Mouse (Mus musculus): Measurements from ENCODE around the gene Decr2.
"Not testable (repeated sequence)": the region's sequence is repeated elsewhere in the genome, so short reads cannot be mapped to it uniquely, and the experiment has no call there.

Gene Decr2

DNA sequence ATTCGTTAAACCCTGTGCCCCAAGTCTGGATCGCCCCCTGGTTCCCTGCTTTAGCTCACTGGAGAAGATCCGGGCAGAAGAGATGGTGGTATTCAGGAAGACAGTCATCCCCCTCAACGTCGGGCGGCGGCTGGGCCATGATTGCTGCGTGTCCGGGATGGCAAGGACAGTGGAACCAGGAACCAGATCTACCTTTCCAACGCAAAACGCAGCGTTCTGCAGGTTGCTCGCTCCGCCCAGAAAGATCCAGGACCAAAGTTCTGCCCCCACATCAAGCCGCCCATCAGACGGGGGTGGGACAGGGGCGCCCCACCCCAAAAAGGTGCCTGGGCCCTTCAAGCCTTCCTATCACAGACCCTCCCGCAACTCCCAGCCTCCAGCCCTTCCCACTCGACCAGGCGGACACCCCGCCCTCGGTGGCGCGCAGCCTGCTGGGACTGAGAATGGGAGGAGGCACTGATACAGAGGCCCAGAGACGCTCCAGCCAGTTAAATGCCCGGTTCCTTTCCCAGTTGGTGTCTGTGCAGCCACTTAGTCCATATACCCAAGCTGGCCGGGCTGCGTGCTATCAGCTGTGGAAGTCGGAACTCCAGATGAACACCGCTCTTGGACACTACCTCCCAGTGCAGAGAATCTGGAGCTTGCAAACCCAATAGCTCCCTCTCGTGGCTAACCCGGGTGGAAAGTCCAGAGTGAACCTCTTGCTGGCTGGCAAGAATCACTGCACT, at the start of gene Decr2:
Decr2 (minus strand) TSS at position 433 of the 728 bp plus-strand sequence.
- DNase-seq (ENCODE audit: low spot score): peak; percentile 97

DNA sequence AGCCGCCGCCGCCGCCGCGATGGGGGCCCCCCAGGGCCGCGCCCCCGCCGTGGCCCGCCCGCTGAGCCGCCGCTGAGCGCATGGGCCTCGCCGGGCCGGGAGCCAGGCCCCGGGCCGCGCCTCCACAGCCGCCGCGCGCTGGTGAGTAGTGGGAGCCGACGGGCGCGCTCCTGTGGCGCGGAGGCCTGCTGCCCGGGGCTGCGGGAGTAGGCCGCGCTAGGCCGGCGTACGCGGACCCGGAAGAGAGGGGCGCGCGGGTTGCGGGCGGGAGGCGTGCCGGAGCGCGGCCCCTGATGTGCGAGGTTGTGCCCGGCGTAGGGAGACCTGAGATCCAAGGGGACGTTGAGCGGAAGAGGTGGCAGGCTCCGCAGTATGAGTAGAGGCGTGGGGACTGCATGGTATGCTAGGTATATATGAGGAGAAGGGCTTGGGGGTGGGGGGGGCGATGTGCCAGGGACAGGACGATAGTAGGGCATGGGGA, 48.8 kb upstream of the Decr2 start:
- peak; percentile 42 for DNase-seq (ENCODE audit: low spot score)

DNA sequence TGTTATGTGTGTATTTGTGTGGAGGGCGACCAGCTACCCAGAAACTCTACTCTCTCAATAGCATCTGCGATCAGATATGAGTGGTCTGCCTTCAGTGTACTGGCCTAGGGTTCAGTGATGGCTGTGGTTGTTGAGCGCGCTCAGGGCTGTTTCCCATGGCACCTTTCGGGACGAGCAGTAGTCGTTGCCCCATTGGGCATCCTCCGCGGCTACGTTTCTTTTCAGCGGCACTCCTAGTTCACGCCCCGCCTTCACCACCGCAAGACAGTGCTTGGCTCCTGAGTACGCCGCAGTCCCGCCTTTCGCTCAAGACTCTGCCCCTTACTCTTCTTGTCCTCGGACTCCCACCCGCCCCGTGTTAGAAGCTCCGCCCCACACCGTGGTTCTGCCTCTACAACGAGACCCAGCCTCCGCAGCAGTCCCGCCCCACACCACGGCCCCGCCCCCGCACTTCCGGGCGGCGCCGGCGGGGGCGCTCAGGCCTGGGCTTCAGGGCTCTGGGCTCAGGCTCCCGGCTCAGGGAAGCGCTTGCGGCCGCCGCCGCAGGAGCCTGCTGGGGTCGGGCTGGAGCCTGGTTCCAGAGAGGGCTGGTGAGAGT, 48.2 kb upstream of the Decr2 start, which contains the start of gene Axin1:
Axin1 (plus strand) TSS at position 450 of the 598 bp plus-strand sequence.
- DNase-seq (ENCODE audit: low spot score): peak; percentile 92

DNA sequence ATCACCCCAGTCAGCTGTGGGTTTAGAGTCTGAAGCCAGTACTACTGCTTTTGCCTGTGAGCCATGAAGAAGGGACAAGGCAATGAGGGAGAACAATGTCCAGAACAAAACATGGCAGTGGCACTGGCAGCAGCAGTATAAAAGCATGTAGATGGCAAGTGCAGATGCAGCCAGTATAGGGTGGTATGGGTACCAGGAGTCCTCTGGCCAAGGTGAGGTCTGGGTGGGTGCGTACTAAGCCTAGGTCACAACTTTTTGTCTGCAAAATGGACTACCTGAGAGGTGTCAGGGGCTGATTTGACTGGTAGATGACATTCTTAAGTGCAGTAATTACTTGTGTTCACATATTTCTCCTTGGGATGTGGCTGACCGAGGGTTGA, 47.6 kb upstream of the Decr2 start:
- DNase-seq (ENCODE audit: low spot score): no peak

DNA sequence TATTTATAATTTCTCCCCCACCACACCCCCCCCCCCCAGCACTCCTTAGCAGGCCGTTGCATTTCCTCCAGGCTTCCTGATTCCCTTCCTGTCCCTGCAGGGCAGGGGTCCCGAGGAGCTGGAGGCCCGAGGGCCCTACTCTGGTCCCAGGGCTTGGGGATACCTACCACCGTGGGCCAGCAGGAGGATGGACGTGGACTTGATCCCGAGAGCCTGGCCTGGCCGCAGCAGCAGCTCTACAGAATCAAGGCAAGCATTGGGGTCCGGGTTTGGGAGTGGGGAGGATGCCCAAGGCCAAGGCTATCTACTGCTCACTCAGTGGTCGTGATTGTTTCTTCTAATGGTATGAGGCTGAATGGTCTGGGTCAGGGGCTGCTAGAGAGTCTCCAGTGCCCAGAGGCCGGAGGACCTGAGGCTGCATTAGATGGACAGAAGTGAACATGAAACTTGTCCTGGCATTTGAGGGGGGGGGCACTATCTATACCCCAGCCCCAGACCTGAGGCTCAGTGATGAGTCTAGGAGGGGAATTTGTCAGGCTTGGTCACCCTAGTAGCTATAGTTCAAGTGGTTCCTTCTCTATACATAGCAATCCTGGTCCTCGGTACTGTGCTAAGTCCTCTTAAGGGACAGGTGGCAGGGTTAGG, 47.1 kb upstream of the Decr2 start:
- DNase-seq (ENCODE audit: low spot score): no peak

DNA sequence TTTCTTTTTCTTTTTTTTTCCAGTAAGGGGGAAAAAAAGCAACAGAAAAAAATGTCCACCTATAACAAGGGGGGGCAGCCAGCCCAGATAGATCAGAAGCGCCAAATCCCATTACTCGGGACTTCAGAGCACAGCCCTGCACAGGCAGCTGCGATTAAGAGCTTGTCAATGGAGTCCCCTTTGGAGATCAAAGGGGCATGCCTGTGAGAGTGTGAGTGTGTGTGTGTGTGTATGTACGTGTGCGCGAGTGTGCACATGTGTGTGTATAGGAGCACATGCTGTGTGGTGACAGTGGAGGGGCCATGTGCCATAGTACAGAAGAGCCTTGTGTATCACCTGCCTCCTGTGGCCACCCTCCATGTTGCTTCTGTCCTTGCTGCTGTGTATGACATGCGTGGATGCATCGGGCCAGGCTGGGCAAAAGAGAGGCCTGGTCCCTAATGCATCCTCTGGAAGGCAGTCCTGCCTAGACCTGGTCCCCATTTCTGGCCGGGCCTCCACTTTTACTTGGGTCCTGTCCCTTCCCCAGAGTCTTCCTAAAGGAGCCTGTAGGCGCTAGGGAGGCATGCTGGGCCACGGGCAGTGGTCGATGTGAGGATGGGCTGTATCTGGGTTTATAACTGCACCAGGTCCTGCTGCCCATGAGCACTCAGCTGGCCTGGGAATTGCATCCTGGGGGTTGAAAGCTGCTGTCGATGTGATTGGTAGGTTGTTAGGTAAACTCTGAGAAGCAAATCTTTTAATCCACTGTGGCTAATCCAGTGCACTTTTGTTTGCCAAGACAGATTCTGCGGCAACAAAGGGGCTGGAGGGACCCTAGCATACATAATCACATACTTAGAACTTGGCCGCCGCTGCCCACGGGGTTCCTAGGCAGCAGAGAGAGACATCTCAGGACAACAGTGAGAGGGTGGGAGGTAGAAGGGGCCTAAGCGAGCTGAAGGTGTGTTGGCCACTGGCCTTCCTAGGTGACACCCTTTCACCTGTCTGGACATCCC, 42.0 kb upstream of the Decr2 start:
- DNase-seq (ENCODE audit: low spot score): no peak

DNA sequence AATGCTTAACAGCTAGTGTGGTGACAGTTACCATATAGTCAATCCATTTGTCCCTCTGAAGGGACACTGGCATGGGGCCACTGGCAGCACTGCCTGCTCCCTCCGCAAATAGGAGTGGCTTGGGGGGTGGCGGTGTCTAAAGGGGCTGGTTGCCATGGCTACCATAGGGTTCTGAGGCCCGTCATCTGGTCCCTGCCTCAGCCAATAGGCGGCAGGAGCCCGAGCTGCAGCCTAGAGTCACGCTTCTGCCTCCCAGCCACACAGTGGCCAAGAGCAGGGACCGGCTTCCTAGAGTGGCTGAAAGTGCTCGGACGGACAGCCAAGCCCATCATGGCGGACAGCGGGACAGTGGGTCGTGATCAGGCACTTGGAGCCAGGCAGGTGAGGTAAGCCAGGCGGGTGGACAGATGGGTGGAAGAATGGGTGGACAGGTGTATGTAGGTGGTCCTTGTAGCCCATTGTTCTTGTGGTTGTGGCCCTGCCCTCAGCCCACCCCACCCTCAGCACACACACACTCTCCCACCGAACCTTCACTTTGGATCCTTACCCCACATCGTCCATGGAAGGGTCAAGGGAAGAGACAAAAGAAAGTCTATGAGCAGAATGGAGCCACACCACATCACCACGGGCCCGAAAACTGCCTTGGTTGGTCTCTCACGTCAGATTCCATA, 41.1 kb upstream of the Decr2 start:
- DNase-seq (ENCODE audit: low spot score): no peak

DNA sequence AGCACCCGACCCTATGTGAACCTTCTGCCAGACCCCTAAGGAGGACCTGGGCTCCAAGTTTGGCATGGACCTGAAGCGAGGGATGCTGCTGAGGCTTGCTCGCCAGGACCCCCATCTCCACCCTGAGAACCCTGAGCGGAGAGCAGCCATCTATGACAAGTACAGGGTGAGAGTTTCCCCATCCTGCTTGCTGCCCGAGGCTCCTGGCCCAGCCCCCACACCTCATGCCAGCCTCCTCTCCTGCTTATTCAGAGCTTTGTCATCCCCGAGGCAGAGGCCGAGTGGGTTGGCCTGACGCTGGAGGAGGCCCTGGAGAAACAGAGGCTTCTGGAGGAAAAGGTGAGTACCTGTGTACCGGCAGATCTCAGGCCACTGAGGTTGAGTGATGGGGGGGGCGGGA, 35.1 kb upstream of the Decr2 start:
- no peak for DNase-seq (ENCODE audit: low spot score)

DNA sequence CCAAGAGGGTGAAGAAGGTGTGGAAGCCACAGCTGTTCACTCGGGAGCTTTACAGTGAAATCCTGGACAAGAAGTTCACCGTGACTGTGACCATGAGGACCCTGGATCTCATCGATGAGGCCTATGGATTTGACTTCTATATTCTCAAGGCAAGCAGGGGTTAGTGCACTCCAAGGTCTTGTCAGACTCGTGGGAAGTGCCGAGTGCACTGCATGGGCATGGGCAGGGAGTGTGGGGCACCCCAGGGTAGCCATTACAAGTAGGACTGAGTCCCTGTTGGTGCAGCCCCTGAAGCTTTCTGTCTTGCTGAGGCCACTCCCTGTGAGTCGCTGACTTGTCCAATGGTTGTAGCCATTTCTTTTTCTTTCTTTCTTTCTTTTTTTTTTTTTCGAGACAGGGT, 34.4 kb upstream of the Decr2 start:
- no peak for DNase-seq (ENCODE audit: low spot score)

DNA sequence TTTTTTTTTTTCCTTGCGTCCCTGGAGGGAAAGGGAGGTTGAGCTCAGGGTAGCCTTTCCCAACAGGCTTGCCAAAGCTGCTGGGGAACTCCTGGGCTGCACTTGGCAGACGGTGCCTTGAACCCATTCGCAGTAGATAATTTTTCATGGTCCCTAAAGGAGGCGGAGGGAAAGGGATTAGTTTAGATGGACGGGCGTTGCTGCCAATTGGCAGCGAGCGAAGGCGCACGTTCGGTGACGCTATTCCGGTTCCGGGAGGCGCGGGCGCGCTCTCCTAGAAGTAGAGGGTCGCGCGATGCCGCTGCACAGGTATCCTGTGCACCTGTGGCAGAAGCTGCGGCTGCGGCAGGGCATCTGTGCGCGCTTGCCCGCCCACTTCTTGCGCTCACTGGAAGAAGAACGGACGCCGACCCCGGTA, 33.1 kb upstream of the Decr2 start, which contains the start of gene Mrpl28:
Mrpl28 (plus strand) TSS at position 234 of the 418 bp plus-strand sequence.
- peak; percentile 99 for DNase-seq (ENCODE audit: low spot score)

DNA sequence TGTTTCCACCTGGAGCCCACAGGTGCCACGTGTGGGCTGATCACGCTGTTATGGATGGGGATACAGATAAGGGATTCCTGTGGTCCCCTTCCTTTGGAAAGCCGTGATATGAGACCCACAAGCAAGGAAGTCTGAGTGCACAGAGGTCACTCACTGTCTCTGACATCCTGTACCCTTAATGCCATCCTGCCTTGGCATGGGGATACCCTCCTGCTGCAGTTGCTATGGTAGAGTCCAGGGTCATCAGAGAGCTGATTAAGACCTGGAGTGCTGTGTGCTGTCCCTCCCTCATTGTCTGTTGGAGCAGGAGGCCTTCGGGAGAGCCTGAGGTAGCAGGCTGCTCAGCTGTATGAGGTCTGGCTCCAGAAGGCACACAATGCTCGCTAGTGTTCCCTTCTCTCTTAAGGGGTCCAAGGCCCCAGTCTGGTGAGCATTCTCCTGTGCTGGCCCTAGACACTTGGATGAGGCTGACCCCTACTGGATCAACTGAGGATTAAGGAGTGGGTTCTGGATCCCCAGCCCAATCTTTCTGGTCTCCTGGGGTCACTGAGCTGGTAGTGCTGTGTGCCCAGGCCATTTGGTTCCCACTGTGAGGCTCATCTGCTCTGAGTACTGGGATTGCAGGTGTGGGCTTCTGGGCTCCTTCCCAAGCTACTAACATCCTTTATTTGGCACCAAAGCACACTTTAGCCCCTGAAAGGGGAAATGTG, 32.4 kb upstream of the Decr2 start:
- no peak for DNase-seq (ENCODE audit: low spot score)

DNA sequence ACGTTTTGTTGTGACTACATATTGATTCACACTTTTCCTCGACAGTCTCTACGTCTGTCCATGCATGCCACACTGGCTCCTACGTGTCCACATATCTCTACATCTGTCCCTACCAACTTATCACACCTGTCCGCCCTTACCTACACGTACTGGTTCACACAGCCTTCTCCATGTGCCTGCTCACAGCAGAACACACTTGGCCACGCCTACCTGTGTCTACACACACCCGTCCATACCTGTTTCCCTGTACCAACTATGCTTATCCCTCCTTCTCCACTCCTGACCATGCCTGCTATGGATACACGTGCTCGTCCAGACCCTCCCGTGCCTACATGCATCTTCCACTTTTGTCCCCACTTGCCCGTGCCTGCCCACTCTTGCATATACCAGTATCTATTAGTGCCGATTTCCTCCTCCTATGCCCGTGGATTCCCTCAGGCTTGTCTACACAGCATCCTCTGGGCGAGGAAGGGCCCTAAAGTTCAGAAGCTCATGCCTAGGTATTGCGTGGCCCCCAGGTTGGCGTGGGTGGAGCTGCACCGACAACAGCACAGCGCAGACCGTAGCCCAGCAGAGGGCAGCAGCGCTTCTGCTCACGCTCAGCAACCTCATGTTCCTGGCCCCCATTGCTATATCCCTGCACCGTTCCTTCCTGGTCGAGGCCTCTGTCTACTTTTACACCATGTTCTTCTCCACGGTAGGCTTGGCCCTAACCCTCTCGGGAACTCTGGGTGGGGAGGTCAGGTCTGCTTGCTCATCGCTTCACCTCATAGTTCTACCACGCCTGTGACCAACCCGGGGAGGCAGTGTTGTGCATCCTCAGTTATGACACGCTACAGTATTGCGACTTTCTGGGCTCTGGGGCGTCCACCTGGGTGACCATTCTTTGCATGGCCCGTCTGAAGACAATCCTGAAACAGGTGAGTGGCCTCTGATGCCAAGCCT, 29.9 kb upstream of the Decr2 start:
- peak; percentile 44 for DNase-seq (ENCODE audit: low spot score)

DNA sequence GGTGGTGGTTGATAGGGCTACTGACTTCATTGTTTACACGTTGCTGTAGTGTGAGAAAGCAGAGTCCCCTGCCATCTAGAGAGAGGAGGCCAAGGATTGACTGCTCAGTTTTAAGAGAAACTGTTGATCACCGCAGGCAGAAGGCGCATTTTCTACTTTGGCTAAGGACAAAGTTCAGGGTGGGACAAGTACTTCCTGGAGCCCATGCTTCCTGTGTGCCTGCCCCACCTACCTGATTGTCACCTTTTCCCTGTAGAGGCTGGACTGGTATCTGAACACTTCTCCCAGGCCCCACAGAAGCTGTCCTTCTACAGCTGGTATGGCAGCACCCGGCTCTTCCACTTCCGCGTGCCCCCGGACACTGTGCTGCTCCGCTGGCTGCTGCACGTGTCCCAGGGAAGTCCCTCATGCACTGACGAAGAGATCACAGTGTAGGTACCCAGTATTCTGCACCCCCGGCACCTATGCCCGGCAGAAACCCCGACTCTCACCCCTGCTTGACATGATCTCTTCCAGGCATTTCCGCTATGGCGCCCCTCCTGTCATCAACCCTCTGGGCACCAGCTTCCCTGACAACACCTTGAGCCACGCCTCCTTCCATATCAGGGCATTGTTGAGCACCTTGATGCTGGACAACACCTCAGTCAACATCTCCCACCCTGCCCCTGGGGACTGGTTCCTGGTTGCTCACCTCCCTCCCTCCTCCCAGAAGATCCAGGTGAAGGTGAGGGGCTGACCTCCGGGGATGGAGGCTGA, 26.5 kb upstream of the Decr2 start:
- DNase-seq (ENCODE audit: low spot score): no peak

DNA sequence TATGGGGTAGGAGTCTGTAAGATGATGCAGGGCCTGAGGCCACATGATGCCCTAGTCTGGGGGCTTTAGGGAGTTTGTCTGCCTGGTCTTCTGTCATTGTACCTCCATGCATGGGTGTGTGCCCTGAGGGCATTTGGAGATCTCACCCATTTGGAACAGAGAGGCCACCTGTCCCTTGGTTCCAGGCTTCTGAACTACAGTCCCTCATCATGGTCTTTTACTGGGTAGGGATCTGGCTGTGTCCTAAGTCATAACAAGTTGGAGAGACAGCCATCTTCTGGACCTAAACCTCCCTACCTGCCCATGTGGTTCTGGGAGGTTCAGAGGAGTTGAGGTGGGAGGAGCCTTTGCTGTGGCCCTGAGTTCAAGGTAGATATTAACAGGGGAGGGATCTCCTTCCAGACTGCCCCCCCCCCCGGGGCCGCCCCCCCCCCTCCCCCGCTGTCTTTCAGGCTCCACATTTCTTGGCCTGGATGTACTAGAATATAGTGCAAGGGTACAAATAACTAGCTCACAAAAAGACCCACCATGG, 25.9 kb upstream of the Decr2 start:
- no peak for DNase-seq (ENCODE audit: low spot score)

DNA sequence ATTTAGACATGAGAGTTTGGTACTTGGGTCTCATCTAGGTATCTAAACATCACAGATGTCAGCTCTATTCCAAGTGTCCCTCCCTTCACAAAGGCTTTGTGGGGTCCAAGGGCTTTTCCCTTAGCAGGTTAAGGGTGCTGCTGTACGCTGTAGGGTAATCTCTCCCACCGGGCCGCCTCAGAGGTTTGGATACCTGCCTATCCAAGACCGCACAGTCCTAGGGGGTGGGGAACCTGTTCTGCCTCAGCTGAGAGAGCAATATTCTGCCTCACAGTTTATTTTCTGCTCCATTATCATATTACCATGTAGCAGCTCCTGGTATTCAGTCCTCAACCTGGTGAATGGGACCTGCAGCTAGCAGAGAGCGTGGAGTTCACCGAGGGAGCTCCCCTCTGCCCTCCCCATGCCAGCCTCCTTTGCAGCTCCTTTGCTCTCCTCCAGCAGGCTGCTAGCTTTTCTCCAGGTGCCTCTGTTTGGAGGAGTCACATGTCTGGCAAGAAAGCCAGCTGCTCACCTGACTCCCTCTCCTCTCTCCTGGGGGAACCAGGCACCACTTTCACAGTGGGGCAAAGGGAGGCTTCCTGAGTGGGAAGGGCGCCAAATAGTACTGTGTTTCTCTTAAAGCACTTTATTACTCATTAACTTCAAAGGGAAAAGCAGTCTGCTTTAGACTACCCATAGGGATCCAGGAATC, 25.2 kb upstream of the Decr2 start:
- DNase-seq (ENCODE audit: low spot score): no peak

DNA sequence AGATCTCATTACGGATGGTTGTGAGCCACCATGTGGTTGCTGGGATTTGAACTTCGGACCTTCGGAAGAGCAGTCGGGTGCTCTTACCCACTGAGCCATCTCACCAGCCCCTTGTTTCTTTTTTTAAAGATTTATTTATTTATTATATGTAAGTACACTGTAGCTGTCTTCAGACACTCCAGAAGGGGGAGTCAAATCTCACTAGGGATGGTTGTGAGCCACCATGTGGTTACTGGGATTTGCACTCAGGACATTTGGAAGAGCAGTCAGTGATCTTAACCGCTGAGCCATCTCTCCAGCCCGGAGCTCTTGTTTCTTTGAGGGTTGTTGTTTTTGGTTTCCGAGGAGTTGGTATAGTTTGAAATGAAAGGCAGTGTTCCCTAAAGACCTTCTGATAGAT, 24.3 kb upstream of the Decr2 start:
- DNase-seq (ENCODE audit: low spot score): not testable (repeated sequence)

DNA sequence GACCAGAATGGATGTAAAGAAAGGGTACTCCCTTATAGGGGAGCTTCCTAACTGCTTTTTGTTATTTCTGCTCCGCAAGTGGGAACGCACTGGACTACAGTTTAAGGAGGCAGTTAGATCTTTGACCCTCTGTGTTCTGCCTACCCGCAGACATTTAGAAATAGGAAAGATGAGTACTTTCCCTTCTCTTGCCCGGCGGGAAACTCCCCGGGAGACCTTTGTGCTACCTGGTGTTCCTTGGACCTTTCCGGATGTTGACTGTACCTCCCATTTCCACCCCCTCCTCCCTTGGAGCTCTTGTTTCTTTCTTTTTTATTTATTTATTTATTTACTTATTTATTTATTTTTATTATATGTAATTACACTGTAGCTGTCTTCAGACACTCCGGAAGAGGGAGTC, 23.9 kb upstream of the Decr2 start:
- no peak for DNase-seq (ENCODE audit: low spot score)
